Mouse (Mus musculus): ENCODE data around the gene Mid1ip1. TPM values are rescaled to one million over a fixed set of nuclear protein-coding genes. Genes with fewer than 3 reads are reported as not detected.

Gene Mid1ip1
- total and polyA plus RNA-seq, 3 experiments: 41.2 to 60.1 TPM; not detected in 1

GRCm38 (mm10) chrX:10734874-10735273 lies 20.1 kb downstream of the Mid1ip1 start:
- Histone ChIP-seq H3K9ac (ENCODE audit: control insufficient read depth, low read depth, low read length, poor library complexity, severe bottlenecking) (no peak overlapping the region), H3K4me1 (ENCODE audit: control insufficient read depth in 1 of 2, insufficient read depth in 2 of 2, low read length in 2 of 2) (no peaks in the 10 kb centered on the region), H3K4me3 (ENCODE audit: control insufficient read depth in 1 of 2, insufficient read depth in 1 of 2, low read depth in 2 of 2, low read length in 2 of 2) (no peak overlapping the region), H3K9me3 (replicated peaks; ENCODE audit: insufficient read depth, low read length) (no peaks in the 10 kb centered on the region), H3K27me3 (ENCODE audit: control insufficient read depth in 1 of 2, insufficient read depth in 2 of 2, low read length in 2 of 2) (no peaks in the 10 kb centered on the region; a peak in 1 of 4 replicates), H3K36me3 (ENCODE audit: control insufficient read depth in 1 of 2, insufficient read depth in 2 of 2, low read length in 2 of 2) (no peaks in the 10 kb centered on the region; a peak in 2 of 4 replicates), H3K79me2 (ENCODE audit: control insufficient read depth, insufficient read depth, low read length, poor library complexity) (no peaks in the 10 kb centered on the region), H3K27ac (ENCODE audit: control insufficient read depth, low read depth, low read length) (no peak overlapping the region)
- TF ChIP-seq HCFC1 (IDR thresholded peaks at IDR 0.05; ENCODE audit: low read depth, low read length) (no peak), RCOR1 (IDR thresholded peaks at IDR 0.05; ENCODE audit: low read depth, low read length) (no peak), ZKSCAN1 (IDR thresholded peaks at IDR 0.05; ENCODE audit: low read depth, low read length) (no peak), ELF1 (IDR thresholded peaks at IDR 0.05; ENCODE audit: low read depth, low read length) (no peak), GATA1 (IDR thresholded peaks at IDR 0.05; ENCODE audit: low read depth, low read length) (0 out of 2 replicates have a peak, but pooled peaks have one; percentile 7), ZNF384 (IDR thresholded peaks at IDR 0.05; ENCODE audit: low read depth, low read length) (no peak), USF2 (IDR thresholded peaks at IDR 0.05; ENCODE audit: borderline replicate concordance in 1 of 2, insufficient read depth in 1 of 2, low read depth in 1 of 2, low read length in 2 of 2) (no peak), UBTF (IDR thresholded peaks at IDR 0.05; ENCODE audit: borderline replicate concordance, insufficient read depth, low read depth, low read length) (no peak), JUND (IDR thresholded peaks at IDR 0.05; ENCODE audit: low read depth, low read length) (no peak), TCF12 (IDR thresholded peaks at IDR 0.05; ENCODE audit: low read depth, low read length) (peak; percentile 57; the same call in 1 of the 2 replicates), SIN3A (IDR thresholded peaks at IDR 0.05; ENCODE audit: low read length) (no peak), CHD1 (IDR thresholded peaks at IDR 0.05; ENCODE audit: low read depth, low read length) (no peak), SMC3 (IDR thresholded peaks at IDR 0.05; ENCODE audit: low read depth, low read length) (no peak), MAFK (IDR thresholded peaks at IDR 0.05; ENCODE audit: borderline replicate concordance, low read depth, low read length) (no peak), MYC (IDR thresholded peaks at IDR 0.05; ENCODE audit: low read depth, low read length) (no peak), CTCF (IDR thresholded peaks at IDR 0.05 in 2 of 3, conservative IDR thresholded peaks at IDR 0.05 in 1 of 3; ENCODE audit: control insufficient read depth in 1 of 3, insufficient read depth in 1 of 3, low read depth in 2 of 3, low read length in 3 of 3, poor library complexity in 1 of 3, severe bottlenecking in 1 of 3) (no peak), TBP (IDR thresholded peaks at IDR 0.05; ENCODE audit: low read depth, low read length) (no peak), EP300 (IDR thresholded peaks at IDR 0.05; ENCODE audit: low read depth in 1 of 2, low read length in 2 of 2) (peak in 1 of 2 experiments; percentile 43; a peak in 2 of 4 replicates)
- peak; percentile 22 for DNase-seq (ENCODE audit: low read depth, low spot score)

DNA sequence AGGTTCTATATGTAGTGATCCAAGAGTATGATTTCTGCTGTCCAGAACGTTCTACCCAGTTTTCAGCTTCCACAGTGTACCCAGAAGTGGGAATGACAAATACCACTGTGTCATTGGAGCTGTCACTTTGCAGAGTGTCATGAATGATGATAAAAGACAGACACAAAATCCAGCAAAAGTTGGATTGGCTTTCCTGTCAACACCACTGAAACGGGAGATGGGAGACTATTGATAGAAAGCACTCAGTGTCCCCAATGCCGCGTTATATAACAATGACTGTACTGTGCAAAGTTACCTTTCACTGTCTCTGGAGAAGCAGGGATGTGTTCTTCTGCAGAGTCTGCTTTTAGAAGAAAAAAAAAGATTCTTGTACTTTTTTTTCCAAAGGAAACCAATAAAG lies 44.1 kb downstream of the Mid1ip1 start:
- peaks cover 0 to 1% of the 10 kb centered on the region in 2 experiments; a peak in 1 of 4 replicates for H3K27me3 ChIP-seq (ENCODE audit: control insufficient read depth in 1 of 2, insufficient read depth in 2 of 2, low read length in 2 of 2)
- no peak for TF ChIP-seq POLR2AphosphoS2 (IDR thresholded peaks at IDR 0.05; ENCODE audit: low read length)
- no peaks in the 10 kb centered on the region for H3K36me3 ChIP-seq (ENCODE audit: control insufficient read depth in 1 of 2, insufficient read depth in 2 of 2, low read length in 2 of 2)
- no peak overlapping the region for H3K9ac ChIP-seq (ENCODE audit: control insufficient read depth, low read depth, low read length, poor library complexity, severe bottlenecking)
- no peaks in the 10 kb centered on the region for H3K79me2 ChIP-seq (ENCODE audit: control insufficient read depth, insufficient read depth, low read length, poor library complexity)
- no peaks in the 10 kb centered on the region for H3K4me1 ChIP-seq (ENCODE audit: control insufficient read depth in 1 of 2, insufficient read depth in 2 of 2, low read length in 2 of 2)
- no peak for DNase-seq (ENCODE audit: low read depth, low spot score)
- H3K27ac ChIP-seq (ENCODE audit: control insufficient read depth, low read depth, low read length): no peak overlapping the region
- H3K9me3 ChIP-seq (replicated peaks; ENCODE audit: insufficient read depth, low read length): no peaks in the 10 kb centered on the region
- no peak overlapping the region for H3K4me3 ChIP-seq (ENCODE audit: control insufficient read depth in 1 of 2, insufficient read depth in 1 of 2, low read depth in 2 of 2, low read length in 2 of 2)

Data from MEL (cell line).